Mouse (Mus musculus) embryonic fibroblast, embryonic 13.5 days (primary cell): ENCODE data around the gene Elmo1. TPM values are rescaled to one million over a fixed set of nuclear protein-coding genes. Genes with fewer than 3 reads are reported as not detected.
A peak's percentile ranks its signal among the peaks of the same experiment; 100 is the strongest.

Experiments
- H3K27ac ChIP-seq: 2 replicates; pipeline ENCODE4 v1.5.1; 2012; ENCODE audit warnings: low read length, control low read depth, inconsistent platforms; ENCODE audit not compliant: insufficient read depth
- H3K4me1 ChIP-seq: 2 replicates; pipeline ENCODE4 v1.6.1; 2011; ENCODE audit warnings: low read length; ENCODE audit not compliant: control insufficient read depth, insufficient read depth
- H3K4me3 ChIP-seq: 2 replicates; pipeline ENCODE4 v1.5.1; 2011; ENCODE audit warnings: mild to moderate bottlenecking, control low read depth, low read length; ENCODE audit not compliant: insufficient read depth
- CTCF ChIP-seq: IDR thresholded peaks from 2 replicates; pipeline ENCODE4 v1.5.1; 2011; ENCODE audit warnings: mild to moderate bottlenecking, control low read depth, low read length, moderate library complexity, borderline replicate concordance; ENCODE audit not compliant: insufficient read depth
- POLR2A ChIP-seq: IDR thresholded peaks from 2 replicates; pipeline ENCODE4 v1.6.1; 2011; ENCODE audit warnings: low read depth, mild to moderate bottlenecking, control low read depth, low read length, moderate library complexity
- polyA plus RNA-seq: library from polyadenylated mRNA; stranded (reverse); fragments of >200 nt; gene quantifications from 2 replicates; pipeline ENCODE4 v1.2.4, GENCODE M21; 2011; ENCODE audit warnings: low read depth; ENCODE audit not compliant: missing spikeins, insufficient read length

Elmo1 gene
- polyA plus RNA-seq, 1 experiment = 4.8 TPM

DNA sequence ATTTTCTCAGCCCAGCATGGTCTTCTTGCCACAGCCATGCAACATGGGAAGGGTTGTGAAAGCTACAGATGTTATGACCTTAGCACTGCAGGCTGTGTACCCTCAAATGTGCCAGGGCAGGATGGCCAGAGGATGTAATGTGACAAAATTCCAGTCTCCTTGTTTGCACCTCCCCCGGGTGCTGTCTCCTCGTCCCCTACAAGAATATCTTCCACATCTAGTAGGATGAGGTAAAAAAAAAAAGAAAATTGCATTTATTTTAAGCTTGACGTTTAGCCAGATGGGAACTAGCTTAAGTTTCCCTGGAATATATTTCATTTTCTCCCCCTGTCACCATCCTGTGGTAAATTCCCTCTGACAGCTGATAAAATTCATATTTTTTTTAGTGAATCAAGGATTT is 307.3 kb downstream of the Elmo1 start:
- Histone ChIP-seq H3K4me3 (no peak overlapping the region), H3K27ac (no peak overlapping the region), H3K4me1 (no peaks in the 10 kb centered on the region)
- no peak for TF ChIP-seq POLR2A
- TF ChIP-seq CTCF = no peak

- no peak for TF ChIP-seq POLR2A
- TF ChIP-seq CTCF = no peak
- H3K4me3 ChIP-seq = no peak overlapping the region
- H3K4me1 ChIP-seq = no peaks in the 10 kb centered on the region
- H3K27ac ChIP-seq = no peak overlapping the region
Measured at GRCm38 (mm10) chr13:20398311-20398710, 307.9 kb downstream of the Elmo1 start.

DNA sequence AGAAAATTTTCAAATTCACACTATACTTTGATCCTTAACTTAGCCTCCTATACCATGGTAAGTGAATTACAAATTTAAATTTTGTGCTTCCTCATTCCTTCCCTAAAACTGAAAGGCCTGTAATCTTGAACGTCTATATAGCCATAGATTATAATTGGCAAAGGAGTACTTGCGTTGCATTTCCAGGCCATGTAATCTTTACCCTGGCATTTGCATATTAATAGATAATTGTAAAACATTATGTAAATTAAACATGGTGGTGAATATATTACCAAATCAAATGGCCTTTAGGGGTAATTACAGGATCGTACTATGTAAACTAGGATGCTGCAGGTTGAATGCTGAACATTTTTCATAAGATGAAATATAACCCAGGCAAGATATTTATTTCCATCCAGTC is 314.1 kb downstream of the Elmo1 start:
- TF ChIP-seq CTCF = no peak
- no peak for TF ChIP-seq POLR2A
- H3K4me3 ChIP-seq = no peak overlapping the region
- H3K27ac ChIP-seq = no peak overlapping the region
- no peaks in the 10 kb centered on the region for H3K4me1 ChIP-seq

GRCm38 (mm10) chr13:20406470-20407213 is 316.2 kb downstream of the Elmo1 start:
- Histone ChIP-seq H3K27ac (no peak overlapping the region), H3K4me1 (no peaks in the 10 kb centered on the region), H3K4me3 (no peak overlapping the region)
- TF ChIP-seq POLR2A (no peak), CTCF (no peak)

DNA sequence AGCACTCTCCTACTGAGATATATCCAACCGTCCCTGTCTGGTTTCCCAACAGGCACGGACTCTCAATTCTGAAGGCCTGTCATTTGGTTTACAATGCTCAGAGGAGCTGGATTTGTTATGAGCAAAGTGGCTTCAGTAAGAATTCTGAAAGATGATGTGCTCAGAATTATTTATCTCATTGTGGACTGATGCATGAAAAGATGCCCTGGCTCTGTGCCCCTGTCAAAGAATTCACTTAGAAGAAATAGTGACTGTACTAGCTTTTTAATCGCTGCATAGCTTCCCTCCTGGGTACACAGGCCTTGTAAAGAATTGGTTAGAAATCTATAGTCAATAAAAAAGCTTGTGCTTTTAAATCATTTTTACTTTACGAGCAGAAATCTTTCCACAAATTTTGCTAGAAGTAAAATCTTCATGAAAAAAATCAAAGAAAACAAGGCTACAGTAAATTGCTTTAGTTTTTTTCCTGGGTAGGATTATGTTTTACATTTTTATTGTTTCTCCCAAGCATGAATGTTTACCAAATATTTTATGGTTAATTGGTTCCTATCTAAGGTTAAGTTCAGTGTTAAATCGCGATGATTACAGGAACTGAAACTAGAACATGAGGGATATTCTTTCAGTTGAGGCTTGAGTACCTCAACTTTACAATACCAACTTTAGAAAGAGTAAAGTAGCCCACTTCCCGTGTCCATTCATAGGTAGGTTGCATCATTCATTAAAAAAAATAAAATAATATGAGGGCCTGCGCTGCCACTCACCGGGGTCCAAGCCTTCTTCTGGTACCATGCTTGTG is 320.1 kb downstream of the Elmo1 start:
- no peak overlapping the region for H3K4me3 ChIP-seq
- TF ChIP-seq POLR2A = no peak
- TF ChIP-seq CTCF = no peak
- H3K4me1 ChIP-seq = no peaks in the 10 kb centered on the region
- no peak overlapping the region for H3K27ac ChIP-seq

DNA sequence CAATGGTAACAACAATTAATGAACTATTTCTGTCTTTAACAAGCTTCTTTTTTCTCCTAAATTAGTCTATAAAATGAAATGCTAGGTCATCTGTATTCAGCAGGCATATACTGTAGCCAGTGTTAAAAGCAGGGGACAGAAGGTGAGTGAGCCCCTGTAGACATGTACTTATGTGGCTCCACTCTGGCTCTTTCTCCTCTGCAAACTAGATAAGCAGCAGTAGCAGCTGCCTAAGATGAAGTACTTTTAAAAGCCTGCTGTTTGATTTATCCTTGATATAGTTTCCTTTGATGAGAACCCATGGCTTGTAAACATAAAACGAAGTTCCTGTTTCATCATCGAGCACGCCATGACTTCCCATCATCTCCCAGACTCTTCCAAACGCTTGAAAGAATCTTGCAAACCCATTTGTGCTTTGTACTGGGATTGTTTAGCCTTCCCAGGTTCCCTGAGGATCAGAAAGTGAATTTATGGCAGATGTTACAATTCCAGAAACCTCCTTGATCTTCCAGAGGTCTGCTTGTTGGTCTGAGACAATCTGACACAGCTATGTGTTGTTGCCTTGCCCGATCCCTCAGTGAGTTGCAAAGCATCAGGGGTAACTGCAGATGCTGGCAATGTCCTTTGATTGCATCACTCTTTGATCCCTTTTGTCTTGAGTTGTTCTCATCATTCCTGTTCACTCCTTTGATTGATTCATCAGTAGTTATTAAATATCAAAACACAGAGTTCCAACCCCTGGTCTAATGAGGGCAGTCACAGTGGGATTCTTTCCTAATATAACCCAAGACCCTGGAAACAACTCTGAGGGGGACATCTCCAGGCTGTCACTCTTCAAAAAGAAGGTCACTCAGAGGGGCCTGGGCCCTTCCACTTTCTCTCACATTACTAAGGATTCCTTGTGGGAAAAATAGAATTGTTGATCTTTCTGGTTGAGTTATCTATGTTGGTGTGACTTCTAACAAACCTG is 326.6 kb downstream of the Elmo1 start:
- no peak overlapping the region for H3K27ac ChIP-seq
- no peak overlapping the region for H3K4me3 ChIP-seq
- no peaks in the 10 kb centered on the region for H3K4me1 ChIP-seq
- TF ChIP-seq POLR2A = no peak
- no peak for TF ChIP-seq CTCF

GRCm38 (mm10) chr13:20430998-20431397 is 340.6 kb downstream of the Elmo1 start:
- Histone ChIP-seq H3K4me3 (no peak overlapping the region), H3K27ac (no peak overlapping the region), H3K4me1 (peaks cover 3% of the 10 kb centered on the region; the same call in 1 of the 2 replicates)
- TF ChIP-seq CTCF (no peak), POLR2A (no peak)

DNA sequence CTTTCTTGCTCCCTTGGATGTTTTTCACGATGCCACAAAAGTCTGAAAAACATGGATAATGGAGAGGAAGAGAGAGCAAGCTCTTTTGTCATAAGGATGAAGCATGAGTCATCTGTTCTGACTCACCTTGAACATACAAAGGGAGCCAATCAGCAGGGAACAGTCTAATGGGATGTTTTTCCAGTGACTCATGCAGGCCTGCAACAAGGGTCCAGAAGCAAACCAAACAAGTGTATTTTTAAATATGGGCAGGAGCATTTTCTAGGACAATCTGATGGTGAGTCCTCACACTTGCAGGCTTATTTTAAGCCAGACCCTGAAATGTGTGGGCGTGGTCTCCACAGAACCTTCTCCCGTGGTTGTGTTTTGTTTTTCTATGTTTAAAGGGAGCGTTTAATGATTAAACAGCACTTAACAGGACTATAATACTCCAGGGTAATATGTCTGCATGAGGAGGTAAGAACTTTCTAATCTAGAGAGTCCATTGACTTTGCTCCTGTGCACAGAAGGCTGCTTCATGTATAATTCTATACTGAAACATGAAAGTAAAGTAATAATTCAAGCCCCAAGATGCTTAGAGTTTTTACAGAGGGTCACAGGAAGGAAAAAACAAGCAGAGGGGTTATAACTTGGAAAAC is 342.9 kb downstream of the Elmo1 start:
- Histone ChIP-seq H3K27ac (peak overlapping the region; percentile 61), H3K4me3 (no peak overlapping the region), H3K4me1 (peaks cover 6% of the 10 kb centered on the region)
- no peak for TF ChIP-seq POLR2A

DNA sequence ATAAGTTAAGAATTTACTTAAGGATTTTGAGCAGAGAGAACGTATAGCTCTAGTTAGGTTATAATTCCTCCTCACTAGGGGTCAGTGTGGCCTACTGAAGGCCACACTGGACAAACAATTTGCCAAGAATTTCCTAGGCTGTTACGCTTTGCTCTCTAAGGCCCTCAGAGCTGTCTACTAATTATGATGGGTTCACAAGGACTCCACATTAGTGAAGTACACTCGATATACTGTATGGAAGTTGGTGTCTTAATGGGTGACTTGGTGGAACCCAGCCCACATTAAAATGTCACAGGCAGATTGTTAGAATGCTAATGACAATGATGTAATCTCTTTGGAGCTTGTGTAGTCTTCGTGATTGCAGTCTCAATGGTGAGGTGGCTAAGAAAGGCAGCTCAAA is 343.7 kb downstream of the Elmo1 start:
- TF ChIP-seq CTCF (no peak), POLR2A (no peak)
- Histone ChIP-seq H3K4me3 (no peak overlapping the region), H3K4me1 (peaks cover 7% of the 10 kb centered on the region)

More for the DNA sequence above, 343.7 kb downstream of the Elmo1 start:
- no peak overlapping the region for H3K27ac ChIP-seq
